Mouse (Mus musculus): ENCODE data around the gene Sh2d7. TPM values are rescaled to one million over a fixed set of nuclear protein-coding genes. Genes with fewer than 3 reads are reported as not detected.
"Not testable (repeated sequence)": the region's sequence is repeated elsewhere in the genome, so short reads cannot be mapped to it uniquely, and the experiment has no call there.

Gene Sh2d7
- polyA plus RNA-seq, 1 experiment from 2014 or later: 0.09 TPM

GRCm38 (mm10) chr9:54586199-54587061 lies 47.6 kb downstream of the Sh2d7 start, which contains the start of gene Idh3a:
Gene Idh3a (plus strand): TSS chr9:54586334.
- 0 out of 2 replicates have a peak within 1 kb of the TSS, but pooled peaks have one; percentile 36 for H3K27ac ChIP-seq

GRCm38 (mm10) chr9:54587863-54588262 lies 49.1 kb downstream of the Sh2d7 start:
- Histone ChIP-seq H3K4me2 (peak overlapping the region; percentile 93), H3K27me3 (no peaks in the 10 kb centered on the region), H3K4me3 (replicated peaks) (0 out of 2 replicates have a peak overlapping the region, but pooled peaks have one; percentile 79), H3K9ac (no peak overlapping the region), H3K36me3 (replicated peaks) (peaks cover 13% of the 10 kb centered on the region), H3K27ac (no peak overlapping the region), H3K4me1 (peaks cover 17% of the 10 kb centered on the region), H3K9me3 (no peaks in the 10 kb centered on the region)
- 56% methylated on average over 4 of the region's 4 CpGs for WGBS
- no peak for ATAC-seq (ENCODE audit: low FRiP score)

More at GRCm38 (mm10) chr9:54586199-54587061, 47.6 kb downstream of the Sh2d7 start, which contains the start of gene Idh3a:
- Histone ChIP-seq H3K36me3 (replicated peaks) (peaks cover 7% of the 10 kb centered on the region), H3K4me3 (replicated peaks) (peak within 1 kb of the TSS; percentile 79), H3K4me1 (peaks cover 17% of the 10 kb centered on the region), H3K27me3 (no peaks in the 10 kb centered on the region), H3K9ac (peak within 1 kb of the TSS; percentile 84), H3K4me2 (peak within 1 kb of the TSS; percentile 93), H3K9me3 (no peaks in the 10 kb centered on the region)
- peak; percentile 100 for ATAC-seq (ENCODE audit: low FRiP score)
- WGBS: under 1% methylated on average over 68 of the region's 73 CpGs

- H3K4me3 ChIP-seq (replicated peaks); H3K4me2 ChIP-seq; H3K9ac ChIP-seq; H3K9me3 ChIP-seq; H3K4me1 ChIP-seq; H3K27me3 ChIP-seq; ATAC-seq (ENCODE audit: low FRiP score); H3K27ac ChIP-seq: not testable (repeated sequence)
- peaks cover 68% of the 10 kb centered on the region for H3K36me3 ChIP-seq (replicated peaks)
- 75% methylated on average over 4 of the region's 4 CpGs for WGBS
Measured at GRCm38 (mm10) chr9:54593652-54594051, 54.9 kb downstream of the Sh2d7 start.

Other genes with a start within 250 kb of the Sh2d7 start
- gene Dmxl2, start 37.4 kb upstream of the Sh2d7 start, polyA plus RNA-seq (2016; fragmentation: Nextera tagmentation; extraction: Ambion mirVana): 19.4 and 21.0 TPM in 2 replicates
- 19.1 and 20.2 TPM in 2 replicates for gene Cib2, start 21.2 kb downstream of the Sh2d7 start, polyA plus RNA-seq (2016; fragmentation: Nextera tagmentation; extraction: Ambion mirVana)
- gene Idh3a, start 47.4 kb downstream of the Sh2d7 start, polyA plus RNA-seq (2016; fragmentation: Nextera tagmentation; extraction: Ambion mirVana): 109 and 122 TPM in 2 replicates
- 14.9 and 22.6 TPM in 2 replicates for gene Acsbg1, start 122.9 kb downstream of the Sh2d7 start, polyA plus RNA-seq (2016; fragmentation: Nextera tagmentation; extraction: Ambion mirVana)
- gene Dnaja4, start 159.9 kb downstream of the Sh2d7 start, polyA plus RNA-seq (2016; fragmentation: Nextera tagmentation; extraction: Ambion mirVana): 2.8 and 3.1 TPM in 2 replicates
- gene Wdr61, start 195.5 kb downstream of the Sh2d7 start, polyA plus RNA-seq (2016; fragmentation: Nextera tagmentation; extraction: Ambion mirVana): 140 and 142 TPM in 2 replicates
- gene Crabp1, start 225.8 kb downstream of the Sh2d7 start, polyA plus RNA-seq (2016; fragmentation: Nextera tagmentation; extraction: Ambion mirVana): 106 and 133 TPM in 2 replicates

Measured in forebrain, embryonic 12.5 days (tissue).